Mouse (Mus musculus): ENCODE results near the gene Olfr724.
"Not testable (repeated sequence)": the region's sequence is repeated elsewhere in the genome, so short reads cannot be mapped to it uniquely, and the experiment has no call there.

Gene Olfr724

DNA sequence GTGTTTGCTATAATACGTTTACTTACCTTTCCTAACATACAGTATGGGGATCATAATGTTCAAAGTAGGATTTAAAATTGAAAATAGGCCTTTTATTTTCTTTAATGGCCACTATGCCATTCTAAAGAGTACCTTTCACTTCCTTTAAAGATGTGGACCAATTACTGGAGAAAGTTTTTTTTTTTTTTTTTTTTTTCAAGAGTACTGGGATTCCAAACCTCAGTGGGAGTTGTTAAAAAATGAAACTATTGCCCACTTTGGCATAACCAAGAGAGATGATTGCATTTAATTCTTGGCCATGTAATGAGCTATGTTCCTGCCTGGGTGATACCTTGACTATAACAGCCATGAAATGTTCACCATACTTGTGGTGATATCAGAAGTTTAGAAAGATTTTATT is at the start of gene Olfr724:
TSS of gene Olfr724 (minus strand) at position 101 of the 400 bp plus-strand sequence.
- not testable (repeated sequence) for DNase-seq (ENCODE audit: inconsistent age in 2 of 2, low spot score in 1 of 2)

DNA sequence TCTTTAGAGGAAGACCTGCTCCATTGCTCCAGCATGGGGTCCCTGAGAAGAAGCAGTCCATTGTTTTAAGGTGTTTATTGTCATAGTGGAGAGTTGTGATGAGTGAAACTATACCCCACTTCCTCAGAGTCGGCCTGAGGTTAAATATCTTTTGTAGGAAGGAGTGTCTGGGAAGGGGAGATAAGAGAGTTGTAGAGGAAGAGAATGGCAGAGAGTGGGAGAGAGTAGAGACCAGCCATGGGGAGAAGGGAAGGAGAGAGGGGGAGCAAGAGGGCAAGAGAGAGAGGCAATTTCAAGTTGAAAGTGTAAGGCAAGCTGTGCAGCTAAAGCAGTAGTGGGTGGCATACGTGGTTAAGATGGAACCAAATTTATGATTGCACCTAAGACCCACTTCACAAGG is 7.2 kb downstream of the Olfr724 start:
- no peak for DNase-seq (ENCODE audit: inconsistent age in 2 of 2, low spot score in 1 of 2)

DNA sequence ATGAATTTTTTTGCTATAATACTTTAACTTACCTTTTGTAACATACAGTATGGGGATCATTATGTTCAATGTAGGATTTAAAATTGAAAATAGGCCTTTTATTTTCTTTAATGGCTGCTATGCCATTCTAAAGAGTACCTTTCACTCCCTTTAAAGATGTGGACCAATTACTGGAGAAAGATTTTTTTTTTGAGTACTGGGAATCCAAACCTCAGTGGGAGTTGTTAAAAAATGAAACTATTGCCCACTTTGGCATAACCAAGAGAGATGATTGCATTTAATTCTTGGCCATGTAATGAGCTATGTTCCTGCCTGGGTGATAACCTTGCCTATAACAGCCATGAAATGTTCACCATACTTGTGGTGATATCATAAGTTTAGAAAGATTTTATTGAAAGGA is 31.4 kb downstream of the Olfr724 start, which contains the start of gene Olfr723:
TSS of gene Olfr723 (minus strand) at position 101 of the 400 bp plus-strand sequence.
- DNase-seq (ENCODE audit: inconsistent age in 2 of 2, low spot score in 1 of 2): not testable (repeated sequence)
